Mouse (Mus musculus): Measurements from ENCODE around the gene Gm26620. TPM values are rescaled to one million over a fixed set of nuclear protein-coding genes. Genes with fewer than 3 reads are reported as not detected.

The Gm26620 gene
- total and polyA plus RNA-seq, 3 experiments = 0.52 to 4.2 (median 1.9) TPM

DNA sequence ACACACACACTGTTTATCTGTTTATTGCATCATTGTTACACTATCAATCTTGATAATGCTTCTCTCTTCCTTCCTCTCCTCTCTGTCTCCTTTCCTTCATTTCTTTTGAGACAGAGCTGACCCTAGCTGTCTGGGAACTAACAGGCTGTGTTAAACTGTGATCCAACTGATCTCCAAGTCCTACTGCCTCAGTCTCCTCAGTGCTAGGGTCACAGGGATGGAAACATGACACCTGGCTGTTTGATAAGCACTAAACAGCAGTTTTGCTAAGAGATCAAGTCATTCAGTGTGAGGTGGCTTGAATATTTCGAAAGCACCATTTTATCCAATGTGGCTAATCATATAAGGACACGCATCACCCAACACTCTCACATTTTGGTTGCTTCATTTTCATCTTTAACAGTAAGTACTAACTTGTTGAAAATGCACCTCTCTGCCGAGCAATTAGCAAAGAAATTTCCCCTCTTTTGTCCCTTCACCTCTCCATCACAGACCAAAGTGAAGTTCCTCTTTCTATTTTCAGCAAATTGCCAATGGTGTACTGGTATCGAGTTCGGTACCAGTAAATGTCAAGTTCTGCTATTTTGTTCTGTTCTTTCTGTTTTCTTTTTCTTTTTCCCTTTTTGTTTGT, 11.9 kb downstream of the Gm26620 start (continued):
- TF ChIP-seq CTCF (conservative IDR thresholded peaks at IDR 0.05 in 1 of 2, IDR thresholded peaks at IDR 0.05 in 1 of 2; ENCODE audit: low read depth in 2 of 2, low read length in 2 of 2) (no peak), PAX5 (IDR thresholded peaks at IDR 0.05; ENCODE audit: low read length) (no peak), JUN (IDR thresholded peaks at IDR 0.05; ENCODE audit: insufficient read depth, low read depth, low read length) (no peak), KAT2A (IDR thresholded peaks at IDR 0.05; ENCODE audit: insufficient replicate concordance, low read length) (no peak), IRF4 (IDR thresholded peaks at IDR 0.05; ENCODE audit: low read depth, low read length) (peak; percentile 69)

DNA sequence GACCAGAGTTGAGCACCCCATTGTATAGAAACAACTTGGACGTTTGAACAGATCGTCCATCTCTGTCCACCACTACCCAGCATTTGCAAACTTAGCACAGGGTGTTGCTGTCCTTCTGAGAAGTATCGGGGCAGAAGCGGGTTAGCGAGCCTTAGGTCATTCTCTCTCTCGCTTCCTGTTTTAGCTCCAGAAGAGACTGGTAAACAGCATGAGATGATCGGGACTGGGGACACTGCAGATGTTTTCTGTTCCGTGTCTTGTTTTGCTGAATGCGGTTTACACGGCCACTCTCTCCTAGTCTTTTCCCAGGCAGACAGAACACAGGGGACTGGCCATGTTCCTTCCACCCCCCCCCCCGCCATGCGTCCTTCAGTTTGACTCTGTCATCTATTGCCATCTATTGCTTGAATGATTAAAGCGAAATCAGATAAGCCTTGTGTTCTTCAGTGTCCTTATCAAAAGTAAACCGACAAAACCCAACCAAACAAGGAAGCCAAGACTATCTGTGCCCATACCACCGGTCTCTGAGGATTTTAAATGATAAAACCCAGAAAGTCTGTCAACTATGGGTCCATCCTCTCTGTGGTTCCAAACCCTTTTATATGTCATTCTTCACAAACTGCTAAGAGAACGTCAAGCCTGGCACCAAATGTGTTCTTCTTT, 13.7 kb downstream of the Gm26620 start:
- H3K4me3 ChIP-seq (replicated peaks in 1 of 3; ENCODE audit: low read depth in 2 of 3, low read length in 2 of 3, poor library complexity in 1 of 3) = peak overlapping the region in 2 of 3 experiments; percentile 22 to 32
- H3K4me2 ChIP-seq (ENCODE audit: insufficient read depth, low read depth, poor library complexity, severe bottlenecking) = peak overlapping the region; percentile 87
- H3K4me1 ChIP-seq (ENCODE audit: control insufficient read depth in 1 of 2, insufficient read depth in 2 of 2) = peaks cover 14 to 54% of the 10 kb centered on the region in 2 experiments
- H3K27me3 ChIP-seq (replicated peaks) = no peaks in the 10 kb centered on the region
- DNase-seq (ENCODE audit: extremely low read depth) = peak; percentile 67
- H3K9me3 ChIP-seq (replicated peaks; ENCODE audit: low read length) = no peaks in the 10 kb centered on the region
- peak overlapping the region; percentile 75 for H3K9ac ChIP-seq (ENCODE audit: insufficient read depth, low read depth)
- peak overlapping the region; percentile 95 for H3K27ac ChIP-seq (ENCODE audit: insufficient read depth, low read depth)
- dilution Hi-C loops (cut with MboI; ENCODE audit: extremely low pct_ligation_motif_present, extremely low pct_unique_long_range_greater_than_20kb, low sequenced_read_pairs) (no loop called here), in situ Hi-C loops (cut with MboI; ENCODE audit: low pct_ligation_motif_present, low pct_unique_long_range_greater_than_20kb, low sequenced_read_pairs) (loop anchor here (5.0 to 10.0 kb wide), 2 partner anchors 214 to 326 kb away; partner anchors contain the start of genes Apoa2, Cfap126 and Tomm40l)
- no peaks in the 10 kb centered on the region for H3K36me3 ChIP-seq (replicated peaks in 1 of 2; ENCODE audit: control insufficient read depth in 1 of 2, insufficient read depth in 1 of 2, low read length in 1 of 2)
- H3K79me2 ChIP-seq (replicated peaks; ENCODE audit: control insufficient read depth, extremely low read depth, insufficient read depth, poor library complexity, severe bottlenecking) = no peaks in the 10 kb centered on the region
- TF ChIP-seq GABPA (IDR thresholded peaks at IDR 0.05; ENCODE audit: insufficient replicate concordance, low read depth, low read length) (no peak), NRF1 (IDR thresholded peaks at IDR 0.05; ENCODE audit: low read depth, low read length) (no peak), TBP (conservative IDR thresholded peaks at IDR 0.05; ENCODE audit: low read depth, low read length) (peak; percentile 64), MAZ (IDR thresholded peaks at IDR 0.05; ENCODE audit: low read depth, low read length) (peak; percentile 14; the same call in 1 of the 2 replicates), ZKSCAN1 (IDR thresholded peaks at IDR 0.05; ENCODE audit: borderline replicate concordance, low read depth, low read length) (no peak), SMC3 (IDR thresholded peaks at IDR 0.05; ENCODE audit: low read depth, low read length) (no peak), ETS1 (conservative IDR thresholded peaks at IDR 0.05; ENCODE audit: low read depth, low read length) (peak; percentile 68), MAX (IDR thresholded peaks at IDR 0.05; ENCODE audit: low read length) (peak; percentile 51; the same call in 1 of the 2 replicates), NELFE (IDR thresholded peaks at IDR 0.05; ENCODE audit: low read depth, low read length) (peak; percentile 8; the same call in 1 of the 2 replicates), ZNF384 (IDR thresholded peaks at IDR 0.05; ENCODE audit: low read depth, low read length) (no peak), SIN3A (IDR thresholded peaks at IDR 0.05; ENCODE audit: low read length) (peak; percentile 87), TCF12 (IDR thresholded peaks at IDR 0.05; ENCODE audit: low read depth, low read length) (peak; percentile 76), USF2 (conservative IDR thresholded peaks at IDR 0.05; ENCODE audit: low read depth, low read length) (no peak), MAFK (IDR thresholded peaks at IDR 0.05; ENCODE audit: insufficient replicate concordance, low read length) (peak; percentile 37; the same call in 1 of the 2 replicates), POLR2AphosphoS2 (IDR thresholded peaks at IDR 0.05; ENCODE audit: low read depth, low read length) (no peak; the same call in 1 of the 2 replicates), ZC3H11A (IDR thresholded peaks at IDR 0.05; ENCODE audit: low read depth, low read length) (no peak), CHD1 (IDR thresholded peaks at IDR 0.05; ENCODE audit: low read depth, low read length) (no peak), HCFC1 (IDR thresholded peaks at IDR 0.05; ENCODE audit: low read depth, low read length) (no peak; the same call in 1 of the 2 replicates), CHD2 (IDR thresholded peaks at IDR 0.05; ENCODE audit: low read length) (peak; percentile 40; the same call in 1 of the 2 replicates), USF1 (IDR thresholded peaks at IDR 0.05; ENCODE audit: low read depth, low read length) (no peak), ELF1 (IDR thresholded peaks at IDR 0.05; ENCODE audit: low read depth, low read length) (peak; percentile 77), JUN (IDR thresholded peaks at IDR 0.05; ENCODE audit: insufficient read depth, low read depth, low read length) (peak; percentile 80), RCOR1 (conservative IDR thresholded peaks at IDR 0.05; ENCODE audit: low read depth, low read length) (peak; percentile 34; the same call in 1 of the 2 replicates), E2F4 (IDR thresholded peaks at IDR 0.05; ENCODE audit: insufficient replicate concordance, low read depth, low read length) (no peak), POLR2A (IDR thresholded peaks at IDR 0.05; ENCODE audit: low read depth, low read length) (peak; percentile 45; the same call in 1 of the 2 replicates), RAD21 (IDR thresholded peaks at IDR 0.05; ENCODE audit: low read depth, low read length) (no peak), UBTF (IDR thresholded peaks at IDR 0.05; ENCODE audit: low read depth, low read length) (no peak), JUND (conservative IDR thresholded peaks at IDR 0.05; ENCODE audit: low read depth, low read length) (no peak; the same call in 1 of the 2 replicates), BHLHE40 (IDR thresholded peaks at IDR 0.05; ENCODE audit: low read depth, low read length) (peak; percentile 77), PAX5 (IDR thresholded peaks at IDR 0.05; ENCODE audit: low read length) (no peak), MEF2A (IDR thresholded peaks at IDR 0.05; ENCODE audit: borderline replicate concordance, low read depth, low read length) (peak; percentile 86), MXI1 (IDR thresholded peaks at IDR 0.05; ENCODE audit: low read depth, low read length) (peak; percentile 63)

Data from CH12.LX (cell line).